Comparison of ENCODE assay signal across 9 mouse cellular contexts in the genomic region with DNA sequence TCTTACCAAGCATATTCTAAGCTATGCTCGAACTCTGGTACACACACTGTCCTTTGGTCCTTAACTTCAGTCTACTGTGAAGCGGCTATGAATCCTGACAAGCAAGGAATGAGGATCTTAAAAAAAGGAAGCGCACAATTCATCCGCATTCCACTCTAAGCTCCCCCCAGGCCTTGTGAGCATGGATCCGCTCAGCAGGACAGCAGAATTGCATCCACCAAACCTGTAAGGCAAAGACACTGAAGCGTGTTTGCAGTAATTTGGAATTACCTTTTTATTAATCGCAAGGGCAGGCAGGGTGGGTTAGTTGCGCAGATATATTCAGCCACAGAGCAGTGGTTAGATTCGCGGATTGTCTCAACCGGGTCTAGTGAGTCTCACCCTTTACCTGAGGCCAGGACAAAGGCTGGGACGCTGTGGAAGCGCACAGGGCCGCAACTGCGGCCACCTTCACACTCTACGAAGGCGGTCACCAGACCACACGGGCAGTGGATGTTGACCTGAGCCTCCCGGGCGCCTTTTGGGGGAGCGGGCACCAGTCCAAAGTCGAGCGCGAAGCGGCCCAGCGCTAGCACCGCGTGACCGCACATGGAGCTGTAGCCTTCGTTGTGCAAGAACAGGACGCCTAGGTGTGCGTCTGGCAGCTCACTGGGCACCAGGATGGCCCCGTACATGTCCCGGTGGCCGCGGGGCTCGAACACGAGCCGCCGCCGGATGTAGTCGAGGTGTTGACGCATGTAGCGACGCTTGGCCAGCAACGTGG. TPM values are rescaled to one million over a fixed set of nuclear protein-coding genes. Genes with fewer than 3 reads are reported as not detected.
DNase-seq lines count a peak whose midpoint lies in the region; ATAC-seq lines count a peak whose summit lies in the region.
"Had no signal": no experiment of that assay in that cellular context is flagged by ENCODE, and none has a peak within 500 bp of the region (broad histone marks: within the 10 kb centered on the region; RNA-seq: fewer than 3 reads in every experiment).

No protein-coding gene starts in this region.

- DNase-seq in adrenal gland, postnatal 10 days: peak; percentile 79
- no peak for DNase-seq in adrenal gland, adult 8-10 months
- DNase-seq in 3T3-L1 (ENCODE audit: low read depth, low spot score): peak; percentile 56
- peak; percentile 62 for DNase-seq in embryonic facial prominence, embryonic 10.5 days (ENCODE audit: low spot score)
- DNase-seq in liver: peak; percentile 55
- DNase-seq in thymus, postnatal 0 days (ENCODE audit: low spot score): no peak

- H3K27ac ChIP-seq in embryonic facial prominence, embryonic 10.5 days (replicated peaks): peak overlapping the region; percentile 96
- H3K27ac ChIP-seq in hindbrain, embryonic 15.5 days (replicated peaks): peak overlapping the region; percentile 97
- peak overlapping the region; percentile 82 for H3K27ac ChIP-seq in neural tube, embryonic 14.5 days (ENCODE audit: low read depth, low read length)

- peak; percentile 25 for ATAC-seq in hindbrain, embryonic 15.5 days (ENCODE audit: low FRiP score, low read depth)
- peak; percentile 13; the same call in 1 of the 2 replicates for ATAC-seq in neural tube, embryonic 14.5 days (ENCODE audit: low read depth)

- WGBS in embryonic facial prominence, embryonic 10.5 days: 2% methylated on average over 46 of the region's 46 CpGs
- WGBS in hindbrain, embryonic 15.5 days: 3% methylated on average over 46 of the region's 46 CpGs
- WGBS in neural tube, embryonic 14.5 days: 3% methylated on average over 46 of the region's 46 CpGs

- H3K4me1 ChIP-seq in embryonic facial prominence, embryonic 10.5 days: peaks cover 46% of the 10 kb centered on the region
- peaks cover 40% of the 10 kb centered on the region for H3K4me1 ChIP-seq in hindbrain, embryonic 15.5 days (replicated peaks)
- peaks cover 21% of the 10 kb centered on the region for H3K4me1 ChIP-seq in neural tube, embryonic 14.5 days (ENCODE audit: control insufficient read depth, insufficient read depth, low read length)

- peak overlapping the region; percentile 53 for H3K9ac ChIP-seq in hindbrain, embryonic 15.5 days
- peak overlapping the region; percentile 63 for H3K9ac ChIP-seq in neural tube, embryonic 14.5 days (replicated peaks; ENCODE audit: low read depth, low read length)

- no peaks in the 10 kb centered on the region for H3K27me3 ChIP-seq in embryonic facial prominence, embryonic 10.5 days (replicated peaks; ENCODE audit: low read depth, poor library complexity, severe bottlenecking)
- no peaks in the 10 kb centered on the region for H3K27me3 ChIP-seq in hindbrain, embryonic 15.5 days
- H3K27me3 ChIP-seq in neural tube, embryonic 14.5 days (ENCODE audit: control insufficient read depth, insufficient read depth, low read length): no peaks in the 10 kb centered on the region

- H3K9me3 ChIP-seq in embryonic facial prominence, embryonic 10.5 days: no peaks in the 10 kb centered on the region
- no peaks in the 10 kb centered on the region for H3K9me3 ChIP-seq in hindbrain, embryonic 15.5 days
- H3K9me3 ChIP-seq in neural tube, embryonic 14.5 days (ENCODE audit: control insufficient read depth, low read length): no peaks in the 10 kb centered on the region

- peak overlapping the region; percentile 78 for H3K4me3 ChIP-seq in embryonic facial prominence, embryonic 10.5 days
- peak overlapping the region; percentile 76 for H3K4me3 ChIP-seq in hindbrain, embryonic 15.5 days
- H3K4me3 ChIP-seq in neural tube, embryonic 14.5 days (ENCODE audit: low read depth, low read length): peak overlapping the region; percentile 72

- no peaks in the 10 kb centered on the region for H3K36me3 ChIP-seq in embryonic facial prominence, embryonic 10.5 days (replicated peaks)
- no peaks in the 10 kb centered on the region for H3K36me3 ChIP-seq in hindbrain, embryonic 15.5 days
- H3K36me3 ChIP-seq in neural tube, embryonic 14.5 days (ENCODE audit: control insufficient read depth, insufficient read depth, low read length): no peaks in the 10 kb centered on the region

- peak overlapping the region; percentile 79 for H3K4me2 ChIP-seq in hindbrain, embryonic 15.5 days
- peak overlapping the region; percentile 85 for H3K4me2 ChIP-seq in neural tube, embryonic 14.5 days (ENCODE audit: low read depth, low read length)

RNA-seq across cellular contexts. Expression of a gene that starts 0.8 kb away (rescaled TPM):
- 10 to 100 TPM; 31.0 to 37.3 TPM for total RNA-seq in adrenal gland, postnatal 10 days (2021)
- 10 to 100 TPM; 15.1 to 16.6 (median 16.1) TPM for total RNA-seq in adrenal gland, adult 8-10 months (2022)
- polyA plus RNA-seq in embryonic facial prominence, embryonic 10.5 days (2016; fragmentation: Nextera tagmentation; extraction: Ambion mirVana): 10.9 and 11.2 TPM in 2 replicates
- 11.7 and 12.7 TPM in 2 replicates for polyA plus RNA-seq in hindbrain, embryonic 15.5 days (2015; fragmentation: Nextera tagmentation; extraction: Ambion mirVana)
- 14.4 and 16.6 TPM in 2 replicates for polyA plus RNA-seq in neural tube, embryonic 14.5 days (2014; fragmentation: Nextera tagmentation; extraction: Ambion mirVana)
- 2.2 and 3.1 TPM in 2 replicates for polyA plus RNA-seq in thymus, postnatal 0 days (2015; fragmentation: Nextera tagmentation; extraction: Ambion mirVana)

RNA-seq across cellular contexts. Expression of a gene that starts 0.9 kb away (rescaled TPM):
- total RNA-seq in adrenal gland, postnatal 10 days (2021): 10 to 100 TPM; 39.6 to 42.9 TPM
- total RNA-seq in adrenal gland, adult 8-10 months (2022): 10 to 100 TPM; 54.7 to 62.8 (median 59.2) TPM
- 72.1 and 72.6 TPM in 2 replicates for polyA plus RNA-seq in embryonic facial prominence, embryonic 10.5 days (2016; fragmentation: Nextera tagmentation; extraction: Ambion mirVana)
- polyA plus RNA-seq in hindbrain, embryonic 15.5 days (2015; fragmentation: Nextera tagmentation; extraction: Ambion mirVana): 122 and 127 TPM in 2 replicates
- 101 and 113 TPM in 2 replicates for polyA plus RNA-seq in neural tube, embryonic 14.5 days (2014; fragmentation: Nextera tagmentation; extraction: Ambion mirVana)
- 29.9 and 39.3 TPM in 2 replicates for polyA plus RNA-seq in thymus, postnatal 0 days (2015; fragmentation: Nextera tagmentation; extraction: Ambion mirVana)

RNA-seq across cellular contexts. Expression of a gene that starts 13.5 kb away (rescaled TPM):
- total RNA-seq in adrenal gland, postnatal 10 days (2021): 1 to 10 TPM; 4.5 to 4.8 TPM
- total RNA-seq in adrenal gland, adult 8-10 months (2022): 1 to 10 TPM; 2.2 to 2.9 (median 2.6) TPM
- 0.38 and 0.76 TPM in 2 replicates for polyA plus RNA-seq in embryonic facial prominence, embryonic 10.5 days (2016; fragmentation: Nextera tagmentation; extraction: Ambion mirVana)
- 6.7 and 8.4 TPM in 2 replicates for polyA plus RNA-seq in hindbrain, embryonic 15.5 days (2015; fragmentation: Nextera tagmentation; extraction: Ambion mirVana)
- 6.2 and 8.7 TPM in 2 replicates for polyA plus RNA-seq in neural tube, embryonic 14.5 days (2014; fragmentation: Nextera tagmentation; extraction: Ambion mirVana)
- polyA plus RNA-seq in thymus, postnatal 0 days (2015; fragmentation: Nextera tagmentation; extraction: Ambion mirVana): 0.04 and 0.08 TPM in 2 replicates
- total RNA-seq: hematopoietic stem cell, adult 5-6 weeks had no signal

Comparison
In these comparisons a context has a peak if more than half of its experiments do, and no peak if none do; other contexts are left out.
1. DNase-seq: peak in adrenal gland, postnatal 10 days (single experiment), 3T3-L1 (single experiment), embryonic facial prominence, embryonic 10.5 days (single experiment) and liver (single experiment); none in adrenal gland, adult 8-10 months (single experiment) and thymus, postnatal 0 days (single experiment).
2. Peak in every context shown above with its lines, with median percentiles within 50 percentile points of each other: H3K27ac ChIP-seq and H3K4me3 ChIP-seq.